Mouse (Mus musculus) liver, adult 2 months (tissue): ENCODE measurements around the gene Gpnmb. TPM values are rescaled to one million over a fixed set of nuclear protein-coding genes. Genes with fewer than 3 reads are reported as not detected.

Experiments
- DNase-seq: peaks from one replicate; pipeline ENCODE4 v3.0.0-alpha.2; 2011; ENCODE audit warnings: low read depth, low spot score; ENCODE audit errors: extremely low read depth
- H3K27ac ChIP-seq: fragments of 200-500 bp; replicated peaks from 2 replicates; pipeline ENCODE4 v1.5.1; 2012; ENCODE audit warnings: low read depth, mild to moderate bottlenecking, control low read depth, inconsistent platforms, low read length; ENCODE audit not compliant: insufficient read depth
- H3K27me3 ChIP-seq: fragments of 200-500 bp; 2 replicates; pipeline ENCODE4 v1.6.1; 2012; ENCODE audit warnings: mild to moderate bottlenecking, moderate library complexity, low read length, inconsistent platforms; ENCODE audit not compliant: control insufficient read depth, insufficient read depth
- H3K36me3 ChIP-seq: fragments of 200-500 bp; 2 replicates; pipeline ENCODE4 v1.6.1; 2012; ENCODE audit warnings: low read length, inconsistent platforms; ENCODE audit not compliant: control insufficient read depth, insufficient read depth
- H3K4me1 ChIP-seq: fragments of 200-500 bp; 2 replicates; pipeline ENCODE4 v1.6.1; 2011; ENCODE audit warnings: low read length; ENCODE audit not compliant: control insufficient read depth, insufficient read depth
- H3K4me3 ChIP-seq: fragments of 200-500 bp; 2 replicates; pipeline ENCODE4 v1.5.1; 2011; ENCODE audit warnings: low read depth, mild to moderate bottlenecking, control low read depth, low read length, moderate library complexity; ENCODE audit not compliant: insufficient read depth
- H3K79me2 ChIP-seq: fragments of 200-500 bp; 2 replicates; pipeline ENCODE4 v1.6.1; 2012; ENCODE audit warnings: inconsistent platforms, mild to moderate bottlenecking, low read length, moderate library complexity; ENCODE audit not compliant: control insufficient read depth, insufficient read depth
- H3K9ac ChIP-seq: fragments of 200-500 bp; 2 replicates; pipeline ENCODE4 v1.6.1; 2012; ENCODE audit warnings: low read depth, mild to moderate bottlenecking, control low read depth, inconsistent platforms, low read length
- CTCF ChIP-seq: fragments of 200-500 bp; IDR thresholded peaks from 2 replicates; pipeline ENCODE4 v1.5.1; 2011; ENCODE audit warnings: low read depth, low read length, control low read depth
- POLR2A ChIP-seq: fragments of 200-500 bp; IDR thresholded peaks from 2 replicates; pipeline ENCODE4 v1.6.1; 2011; ENCODE audit warnings: low read length, control low read depth; ENCODE audit not compliant: insufficient read depth; ENCODE audit errors: extremely low read depth
- WGBS: fragments of 180-500 bp; shearing (Covaris S2); methylation state at CpG from one replicate; pipeline ENCODE4 v1.1.7; 2018; 5-methylcytosine and 5-hydroxymethylcytosine counted together
- polyA plus RNA-seq: library from polyadenylated mRNA; depleted of rRNA; stranded (reverse); fragments of >200 nt; gene quantifications from 2 replicates; pipeline ENCODE4 v1.2.3, GENCODE M21; 2012
- total RNA-seq: library from RNA; depleted of rRNA; stranded (reverse); fragments of >200 nt; gene quantifications from 2 replicates; pipeline ENCODE4 v1.2.3, GENCODE M21; 2014

The Gpnmb gene
- total and polyA plus RNA-seq, 2 experiments = under 0.01 to 0.20 TPM

DNA sequence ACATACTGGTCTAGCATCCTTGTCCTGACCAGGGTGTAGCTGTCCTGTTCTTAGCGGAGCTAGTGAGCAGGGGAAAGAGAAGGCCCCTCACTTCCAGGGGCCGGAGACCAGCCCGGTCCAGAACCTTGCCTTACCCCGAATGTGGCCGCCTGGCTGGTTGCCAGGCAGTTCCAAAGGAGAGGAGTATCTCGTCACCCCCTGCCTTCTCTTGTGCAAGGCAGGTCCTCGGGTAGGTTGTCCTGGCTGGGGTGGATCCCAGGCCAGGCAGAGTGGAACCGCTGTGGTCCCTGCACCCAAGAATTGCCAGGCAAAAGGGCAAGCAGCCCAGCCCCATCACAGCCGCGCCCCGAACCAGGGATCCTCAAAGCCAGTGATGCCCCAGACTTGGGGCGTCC is 919 bp downstream of the Gpnmb start:
- H3K4me1 ChIP-seq = peaks cover 2% of the 10 kb centered on the region
- no peak overlapping the region for H3K9ac ChIP-seq
- H3K27me3 ChIP-seq = no peaks in the 10 kb centered on the region
- H3K79me2 ChIP-seq = no peaks in the 10 kb centered on the region
- H3K27ac ChIP-seq = no peak overlapping the region
- no peak for DNase-seq
- 65% methylated on average over 12 of the region's 12 CpGs for WGBS
- no peak overlapping the region for H3K4me3 ChIP-seq
- TF ChIP-seq CTCF = no peak
- no peak for TF ChIP-seq POLR2A
- no peaks in the 10 kb centered on the region for H3K36me3 ChIP-seq

DNA sequence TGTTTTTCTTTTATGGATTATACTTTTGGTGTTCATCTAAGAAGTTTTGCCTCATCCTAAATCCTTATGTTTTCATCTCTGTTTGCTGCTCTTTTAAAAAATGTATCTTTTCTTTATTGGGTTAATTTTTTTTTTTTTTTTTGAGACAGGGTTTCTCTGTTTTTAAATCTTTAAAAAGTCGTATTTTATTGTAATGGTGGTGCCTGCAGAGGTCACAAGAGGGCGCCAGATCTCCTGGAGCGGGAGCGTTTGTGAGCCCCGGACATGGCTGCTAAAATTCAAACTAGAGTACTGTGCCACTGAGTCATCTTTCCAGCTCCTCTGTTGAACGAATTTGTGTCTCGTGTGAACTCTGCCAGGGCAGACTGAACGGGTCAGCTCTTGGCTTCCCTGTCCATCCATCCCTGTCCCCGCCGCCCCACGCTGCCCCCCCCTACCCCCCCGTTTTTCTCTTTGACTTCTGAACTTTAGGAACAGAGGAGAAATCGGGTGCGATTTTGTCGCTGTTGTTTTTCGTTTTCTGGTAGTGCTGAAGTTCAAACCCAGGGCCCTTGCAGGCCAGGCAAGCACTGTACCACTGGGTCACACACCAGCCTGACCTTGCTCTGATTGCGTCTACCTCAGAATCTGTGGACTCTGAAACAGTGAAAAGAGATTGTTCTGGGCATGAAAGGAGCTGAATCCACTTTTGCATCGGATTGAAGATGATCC is 3.3 kb downstream of the Gpnmb start:
- 5% methylated on average over 18 of the region's 18 CpGs for WGBS
- TF ChIP-seq CTCF = peak; percentile 84
- no peak for TF ChIP-seq POLR2A
- DNase-seq = peak; percentile 30

DNA sequence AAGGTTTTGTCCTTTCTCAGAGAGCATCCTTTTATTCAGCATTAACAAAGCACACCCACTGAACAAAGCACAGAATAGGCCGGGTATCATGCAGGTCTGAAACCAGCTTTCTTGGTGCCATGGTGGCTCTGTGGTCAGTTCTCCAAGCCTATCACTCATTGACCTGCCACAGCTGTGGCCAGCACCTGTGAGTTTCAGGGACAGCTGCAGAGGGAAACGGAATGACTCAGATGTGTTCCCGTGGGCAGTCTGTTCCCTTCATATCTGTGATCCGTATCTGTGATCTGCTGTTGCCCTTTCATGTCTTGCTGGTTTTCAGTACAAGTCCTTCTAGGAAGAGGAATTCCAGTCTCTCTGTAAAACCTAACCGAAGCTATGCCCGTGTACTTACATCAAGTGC is 10.2 kb downstream of the Gpnmb start:
- H3K36me3 ChIP-seq = no peaks in the 10 kb centered on the region
- H3K79me2 ChIP-seq = no peaks in the 10 kb centered on the region
- H3K4me1 ChIP-seq = no peaks in the 10 kb centered on the region
- H3K4me3 ChIP-seq = no peak overlapping the region
- H3K27me3 ChIP-seq = no peaks in the 10 kb centered on the region
- DNase-seq = no peak
- 77% methylated on average over 6 of the region's 6 CpGs for WGBS
- H3K9ac ChIP-seq = no peak overlapping the region
- TF ChIP-seq POLR2A (no peak), CTCF (no peak)
- no peak overlapping the region for H3K27ac ChIP-seq

More for the DNA sequence above, 3.3 kb downstream of the Gpnmb start:
- Histone ChIP-seq H3K4me3 (peak overlapping the region; percentile 18; the same call in 1 of the 2 replicates), H3K27me3 (no peaks in the 10 kb centered on the region), H3K36me3 (no peaks in the 10 kb centered on the region), H3K9ac (no peak overlapping the region), H3K79me2 (no peaks in the 10 kb centered on the region), H3K27ac (no peak overlapping the region), H3K4me1 (peaks cover 2% of the 10 kb centered on the region)

DNA sequence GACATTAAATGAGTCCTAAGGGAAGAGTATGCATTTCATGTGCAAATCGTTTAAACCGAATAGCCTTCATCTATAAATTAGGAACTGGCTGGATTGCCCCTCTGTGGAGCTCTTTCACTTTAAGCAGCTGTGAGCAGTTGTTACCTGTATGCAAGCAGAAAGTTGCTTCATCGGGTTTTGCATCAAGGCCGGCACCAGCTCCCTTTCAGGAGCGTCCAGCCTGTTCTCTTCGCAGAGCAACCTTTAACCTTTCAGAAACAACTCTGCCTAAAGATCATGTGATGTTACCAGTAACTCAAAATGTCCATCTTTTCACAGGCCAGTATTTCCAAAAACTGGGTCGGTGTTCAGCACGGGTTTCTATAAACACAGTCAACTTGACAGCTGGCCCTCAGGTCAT is 10.6 kb downstream of the Gpnmb start:
- TF ChIP-seq CTCF = no peak
- no peak for TF ChIP-seq POLR2A
- Histone ChIP-seq H3K4me1 (no peaks in the 10 kb centered on the region), H3K36me3 (no peaks in the 10 kb centered on the region), H3K9ac (no peak overlapping the region), H3K4me3 (no peak overlapping the region), H3K27ac (no peak overlapping the region), H3K79me2 (no peaks in the 10 kb centered on the region), H3K27me3 (no peaks in the 10 kb centered on the region)
- 33% methylated on average over 8 of the region's 8 CpGs for WGBS
- DNase-seq = peak; percentile 29

DNA sequence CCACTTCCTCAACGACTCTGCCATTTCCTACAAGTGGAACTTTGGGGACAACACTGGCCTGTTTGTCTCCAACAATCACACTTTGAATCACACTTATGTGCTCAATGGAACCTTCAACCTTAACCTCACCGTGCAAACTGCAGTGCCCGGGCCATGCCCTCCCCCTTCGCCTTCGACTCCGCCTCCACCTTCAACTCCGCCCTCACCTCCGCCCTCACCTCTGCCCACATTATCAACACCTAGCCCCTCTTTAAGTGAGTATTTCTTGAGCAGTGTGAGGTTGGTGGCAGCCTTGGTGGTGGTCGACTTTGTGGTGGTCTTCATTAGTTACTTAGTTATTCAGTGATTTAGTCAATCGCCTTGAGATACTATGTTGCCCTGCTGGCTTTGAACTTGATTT is 11.5 kb downstream of the Gpnmb start:
- TF ChIP-seq POLR2A = no peak
- TF ChIP-seq CTCF = no peak
- Histone ChIP-seq H3K4me1 (no peaks in the 10 kb centered on the region), H3K36me3 (no peaks in the 10 kb centered on the region), H3K27me3 (no peaks in the 10 kb centered on the region), H3K27ac (no peak overlapping the region), H3K79me2 (no peaks in the 10 kb centered on the region), H3K9ac (no peak overlapping the region), H3K4me3 (no peak overlapping the region)
- 74% methylated on average over 10 of the region's 10 CpGs for WGBS
- no peak for DNase-seq

DNA sequence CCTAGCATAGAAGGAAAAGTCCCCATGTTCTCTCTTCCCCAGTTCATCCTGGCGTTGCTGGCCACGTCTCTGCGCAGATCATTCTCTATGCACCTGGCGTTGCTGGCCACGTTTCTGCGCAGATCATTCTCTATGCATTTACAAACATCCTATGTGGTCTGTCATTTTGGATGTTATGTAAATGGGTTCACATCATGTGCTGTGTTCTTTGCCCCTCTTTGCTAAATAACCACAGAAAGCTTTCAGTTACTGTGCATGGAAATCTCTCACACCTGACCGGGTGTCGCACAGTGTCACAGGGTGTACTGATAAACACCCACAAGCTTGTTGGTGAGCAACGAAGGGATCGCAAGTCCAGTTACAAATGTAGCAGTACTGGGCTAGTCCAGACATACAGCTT is 12.0 kb downstream of the Gpnmb start:
- H3K36me3 ChIP-seq = no peaks in the 10 kb centered on the region
- no peaks in the 10 kb centered on the region for H3K4me1 ChIP-seq
- no peaks in the 10 kb centered on the region for H3K27me3 ChIP-seq
- TF ChIP-seq CTCF = no peak
- no peak for TF ChIP-seq POLR2A
- WGBS = 91% methylated on average over 10 of the region's 10 CpGs
- H3K79me2 ChIP-seq = no peaks in the 10 kb centered on the region
- no peak overlapping the region for H3K27ac ChIP-seq
- no peak for DNase-seq
- no peak overlapping the region for H3K4me3 ChIP-seq
- no peak overlapping the region for H3K9ac ChIP-seq
